Mouse (Mus musculus): ENCODE measurements around the gene Gpr161. TPM values are rescaled to one million over a fixed set of nuclear protein-coding genes. Genes with fewer than 3 reads are reported as not detected.

Gene Gpr161
- polyA plus RNA-seq, 1 experiment = 1.4 TPM

DNA sequence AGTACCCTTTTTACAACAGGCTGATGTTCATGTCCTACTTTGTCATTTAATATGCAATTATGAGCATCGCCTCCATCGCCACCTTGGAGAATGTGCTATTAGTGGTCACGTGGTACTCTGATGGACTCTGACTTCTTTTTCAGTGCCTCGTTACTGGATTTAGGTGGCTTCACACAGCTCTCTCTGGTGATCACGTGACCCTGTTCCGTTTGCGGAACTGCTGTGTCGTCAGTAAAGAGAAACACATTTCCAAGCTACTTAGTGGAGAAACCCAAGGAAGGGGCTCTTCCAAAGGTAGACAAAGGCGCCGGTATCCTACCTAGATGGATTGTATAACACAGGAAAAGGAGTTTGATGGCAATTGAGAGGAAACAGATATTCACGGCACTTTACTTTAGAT is 12.6 kb downstream of the Gpr161 start:
- Histone ChIP-seq H3K27ac (ENCODE audit: insufficient read depth, low read depth, low read length) (no peak overlapping the region), H3K36me3 (ENCODE audit: control insufficient read depth, insufficient read depth, low read length) (no peaks in the 10 kb centered on the region), H3K4me3 (ENCODE audit: insufficient read depth, low read depth, low read length) (no peak overlapping the region), H3K27me3 (replicated peaks; ENCODE audit: control insufficient read depth, insufficient read depth, low read length) (no peaks in the 10 kb centered on the region), H3K4me1 (ENCODE audit: control insufficient read depth, insufficient read depth, low read length) (no peaks in the 10 kb centered on the region)
- 84% methylated on average over 11 of the region's 11 CpGs for WGBS
- TF ChIP-seq POLR2A (IDR thresholded peaks at IDR 0.05; ENCODE audit: low read depth, low read length) = no peak
- no peak for TF ChIP-seq CTCF (conservative IDR thresholded peaks at IDR 0.05; ENCODE audit: insufficient read depth, insufficient read length, low read depth, low read length)
- DNase-seq = no peak

DNA sequence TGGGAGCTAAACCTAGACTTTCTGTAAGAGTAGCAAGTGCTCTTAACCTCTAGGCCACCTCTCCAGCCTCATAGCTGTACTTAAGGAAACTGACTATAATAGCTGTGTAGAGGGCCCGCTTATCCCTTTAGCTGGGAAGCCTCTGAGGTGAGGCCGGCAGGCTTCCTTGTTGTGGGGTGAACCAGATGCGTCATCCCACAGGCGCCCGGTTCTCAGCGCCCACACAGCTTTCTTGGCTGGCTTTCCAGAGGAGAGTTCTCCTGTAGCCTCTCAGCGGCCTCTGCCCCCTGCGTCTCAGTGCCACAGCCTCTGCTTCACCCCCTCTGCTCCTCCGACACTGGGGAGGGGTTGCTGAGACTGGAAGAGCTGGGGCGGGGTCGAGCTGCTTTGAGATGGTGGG is 20.8 kb downstream of the Gpr161 start:
- H3K27me3 ChIP-seq (replicated peaks; ENCODE audit: control insufficient read depth, insufficient read depth, low read length) = no peaks in the 10 kb centered on the region

DNA sequence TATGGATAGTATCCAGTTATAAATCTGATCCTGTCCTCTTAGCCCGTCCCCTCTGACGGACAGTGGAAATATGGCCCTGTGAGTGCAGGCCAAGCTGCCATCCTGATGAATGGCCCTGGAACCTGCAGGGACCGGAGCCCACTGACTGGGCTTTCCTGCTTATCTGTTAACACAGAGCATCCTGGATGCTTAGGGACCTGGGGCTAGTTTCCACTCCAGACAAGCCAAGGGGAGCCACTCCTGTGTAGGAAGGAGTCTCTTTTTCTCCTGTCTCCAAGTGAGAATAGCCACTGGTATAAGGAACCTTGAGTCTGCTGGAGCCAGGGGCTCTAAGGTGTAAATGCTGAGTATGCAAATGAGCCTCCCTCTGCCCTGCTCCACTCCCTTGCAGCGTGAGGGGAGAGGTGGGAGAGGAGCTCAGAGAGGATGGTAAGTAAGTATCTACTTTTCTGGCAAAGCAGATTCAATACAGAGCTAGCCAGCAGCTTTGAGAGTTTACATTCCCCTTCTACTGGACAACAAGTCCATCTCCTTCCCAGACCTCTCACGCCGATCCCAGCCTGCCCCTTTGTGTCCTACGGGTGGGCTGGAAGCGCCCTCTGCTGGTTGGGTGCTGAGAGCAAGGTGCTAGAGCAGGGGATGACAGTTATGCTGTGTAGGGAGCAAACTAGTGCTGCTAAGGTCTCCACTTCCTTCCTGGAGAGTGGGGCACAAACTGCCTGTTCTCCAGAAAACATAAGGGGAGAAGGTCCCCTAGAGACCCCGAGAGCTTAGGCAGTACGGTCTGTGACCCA is 24.7 kb downstream of the Gpr161 start:
- H3K4me1 ChIP-seq (ENCODE audit: control insufficient read depth, insufficient read depth, low read length) = no peaks in the 10 kb centered on the region
- no peaks in the 10 kb centered on the region for H3K36me3 ChIP-seq (ENCODE audit: control insufficient read depth, insufficient read depth, low read length)
- H3K27ac ChIP-seq (ENCODE audit: insufficient read depth, low read depth, low read length) = no peak overlapping the region
- TF ChIP-seq POLR2A (IDR thresholded peaks at IDR 0.05; ENCODE audit: low read depth, low read length) (no peak), CTCF (conservative IDR thresholded peaks at IDR 0.05; ENCODE audit: insufficient read depth, insufficient read length, low read depth, low read length) (peak; percentile 90)
- H3K4me3 ChIP-seq (ENCODE audit: insufficient read depth, low read depth, low read length) = no peak overlapping the region
- 36% methylated on average over 10 of the region's 10 CpGs for WGBS
- no peaks in the 10 kb centered on the region for H3K27me3 ChIP-seq (replicated peaks; ENCODE audit: control insufficient read depth, insufficient read depth, low read length)
- peak; percentile 69 for DNase-seq

More for the DNA sequence above, 20.8 kb downstream of the Gpr161 start:
- DNase-seq = no peak
- Histone ChIP-seq H3K4me1 (ENCODE audit: control insufficient read depth, insufficient read depth, low read length) (no peaks in the 10 kb centered on the region), H3K4me3 (ENCODE audit: insufficient read depth, low read depth, low read length) (no peak overlapping the region), H3K36me3 (ENCODE audit: control insufficient read depth, insufficient read depth, low read length) (no peaks in the 10 kb centered on the region), H3K27ac (ENCODE audit: insufficient read depth, low read depth, low read length) (no peak overlapping the region)
- no peak for TF ChIP-seq POLR2A (IDR thresholded peaks at IDR 0.05; ENCODE audit: low read depth, low read length)
- TF ChIP-seq CTCF (conservative IDR thresholded peaks at IDR 0.05; ENCODE audit: insufficient read depth, insufficient read length, low read depth, low read length) = no peak
- 76% methylated on average over 11 of the region's 11 CpGs for WGBS

DNA sequence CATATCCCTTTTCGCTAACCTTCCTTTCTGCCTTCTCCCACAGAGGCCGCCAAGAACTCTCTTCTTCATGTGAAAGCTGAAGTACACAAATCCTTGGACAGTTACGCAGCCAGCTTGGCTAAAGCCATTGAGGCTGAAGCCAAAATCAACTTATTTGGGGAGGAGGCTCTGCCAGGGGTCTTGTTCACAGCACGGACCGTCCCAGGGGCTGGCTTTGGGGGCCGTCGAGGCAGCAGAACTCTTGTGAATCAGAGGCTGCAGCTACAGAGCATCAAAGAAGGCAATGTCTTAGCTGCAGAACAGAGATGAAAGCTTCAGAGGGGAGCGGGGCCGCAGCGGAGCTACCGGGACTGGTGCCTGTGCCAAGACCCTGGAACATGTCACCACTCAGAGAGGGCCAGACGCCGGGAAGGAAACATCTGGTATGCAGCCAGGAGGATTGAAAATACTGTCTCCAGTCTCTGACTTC is 25.8 kb downstream of the Gpr161 start:
- 74% methylated on average over 13 of the region's 13 CpGs for WGBS
- H3K36me3 ChIP-seq (ENCODE audit: control insufficient read depth, insufficient read depth, low read length) = no peaks in the 10 kb centered on the region
- H3K4me1 ChIP-seq (ENCODE audit: control insufficient read depth, insufficient read depth, low read length) = no peaks in the 10 kb centered on the region
- H3K4me3 ChIP-seq (ENCODE audit: insufficient read depth, low read depth, low read length) = no peak overlapping the region
- no peak for DNase-seq
- TF ChIP-seq CTCF (conservative IDR thresholded peaks at IDR 0.05; ENCODE audit: insufficient read depth, insufficient read length, low read depth, low read length) = no peak
- TF ChIP-seq POLR2A (IDR thresholded peaks at IDR 0.05; ENCODE audit: low read depth, low read length) = no peak
- H3K27me3 ChIP-seq (replicated peaks; ENCODE audit: control insufficient read depth, insufficient read depth, low read length) = no peaks in the 10 kb centered on the region
- H3K27ac ChIP-seq (ENCODE audit: insufficient read depth, low read depth, low read length) = no peak overlapping the region

DNA sequence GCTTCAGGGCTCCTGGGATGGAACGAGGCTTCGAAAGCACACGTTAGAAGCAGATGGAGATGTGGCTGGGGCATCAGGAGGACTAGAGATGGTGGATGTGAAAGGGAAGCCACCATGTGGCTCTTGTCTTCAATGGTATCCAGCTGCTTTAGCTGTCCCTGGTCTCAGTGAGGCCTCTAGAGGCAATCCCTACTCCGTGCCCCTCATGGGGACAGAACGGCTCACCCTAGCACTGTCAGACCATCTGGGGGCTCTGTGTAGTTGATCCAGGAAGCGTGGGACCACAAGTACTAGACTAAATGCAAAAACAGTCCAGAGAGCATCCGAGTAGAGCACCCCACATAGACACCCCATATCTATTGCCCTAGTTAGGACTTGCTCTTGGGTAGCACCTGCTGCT is 26.3 kb downstream of the Gpr161 start:
- Histone ChIP-seq H3K27me3 (replicated peaks; ENCODE audit: control insufficient read depth, insufficient read depth, low read length) (no peaks in the 10 kb centered on the region), H3K27ac (ENCODE audit: insufficient read depth, low read depth, low read length) (no peak overlapping the region), H3K36me3 (ENCODE audit: control insufficient read depth, insufficient read depth, low read length) (no peaks in the 10 kb centered on the region), H3K4me1 (ENCODE audit: control insufficient read depth, insufficient read depth, low read length) (no peaks in the 10 kb centered on the region), H3K4me3 (ENCODE audit: insufficient read depth, low read depth, low read length) (no peak overlapping the region)
- WGBS = 84% methylated on average over 7 of the region's 7 CpGs
- TF ChIP-seq POLR2A (IDR thresholded peaks at IDR 0.05; ENCODE audit: low read depth, low read length) (no peak), CTCF (conservative IDR thresholded peaks at IDR 0.05; ENCODE audit: insufficient read depth, insufficient read length, low read depth, low read length) (no peak)
- no peak for DNase-seq

GRCm38 (mm10) chr1:165322934-165323333 is 27.3 kb downstream of the Gpr161 start:
- Histone ChIP-seq H3K4me1 (ENCODE audit: control insufficient read depth, insufficient read depth, low read length) (no peaks in the 10 kb centered on the region), H3K27me3 (replicated peaks; ENCODE audit: control insufficient read depth, insufficient read depth, low read length) (no peaks in the 10 kb centered on the region), H3K36me3 (ENCODE audit: control insufficient read depth, insufficient read depth, low read length) (no peaks in the 10 kb centered on the region), H3K27ac (ENCODE audit: insufficient read depth, low read depth, low read length) (no peak overlapping the region), H3K4me3 (ENCODE audit: insufficient read depth, low read depth, low read length) (no peak overlapping the region)
- DNase-seq = no peak
- WGBS = 45% methylated on average over 7 of the region's 7 CpGs
- TF ChIP-seq POLR2A (IDR thresholded peaks at IDR 0.05; ENCODE audit: low read depth, low read length) (no peak), CTCF (conservative IDR thresholded peaks at IDR 0.05; ENCODE audit: insufficient read depth, insufficient read length, low read depth, low read length) (no peak)

- no peak for DNase-seq
- no peaks in the 10 kb centered on the region for H3K4me1 ChIP-seq (ENCODE audit: control insufficient read depth, insufficient read depth, low read length)
- no peak overlapping the region for H3K4me3 ChIP-seq (ENCODE audit: insufficient read depth, low read depth, low read length)
- TF ChIP-seq POLR2A (IDR thresholded peaks at IDR 0.05; ENCODE audit: low read depth, low read length) (no peak), CTCF (conservative IDR thresholded peaks at IDR 0.05; ENCODE audit: insufficient read depth, insufficient read length, low read depth, low read length) (no peak)
- 86% methylated on average over 2 of the region's 2 CpGs for WGBS
- H3K27me3 ChIP-seq (replicated peaks; ENCODE audit: control insufficient read depth, insufficient read depth, low read length) = no peaks in the 10 kb centered on the region
- 0 out of 2 replicates have a peak, but pooled peaks cover 3% of the 10 kb centered on the region for H3K36me3 ChIP-seq (ENCODE audit: control insufficient read depth, insufficient read depth, low read length)
- no peak overlapping the region for H3K27ac ChIP-seq (ENCODE audit: insufficient read depth, low read depth, low read length)
These were observed 31.8 kb downstream of the Gpr161 start for GRCm38 (mm10) chr1:165327370-165327769.
